Mouse (Mus musculus) spleen, postnatal 10 days (tissue): ENCODE measurements around the gene Fbll1.
A peak's percentile ranks its signal among the peaks of the same experiment; 100 is the strongest.

Source experiments
- DNase-seq, 2 experiments: peaks; one replicate each; pipeline ENCODE4 v3.0.0; 2021 to 2022; ENCODE audit warnings: low spot score in 2 of 2

Fbll1 gene

GRCm38 (mm10) chr11:35783038-35783437 is 15.6 kb downstream of the Fbll1 start:
- no peak for DNase-seq

- DNase-seq, result no peak
These were observed 16.2 kb downstream of the Fbll1 start for GRCm38 (mm10) chr11:35782444-35782843.

GRCm38 (mm10) chr11:35780336-35780735 is 18.3 kb downstream of the Fbll1 start:
- no peak for DNase-seq

GRCm38 (mm10) chr11:35776452-35776851 is 22.2 kb downstream of the Fbll1 start:
- DNase-seq, result no peak

- DNase-seq, result no peak
These were observed 23.1 kb downstream of the Fbll1 start for GRCm38 (mm10) chr11:35775606-35776005.

- no peak for DNase-seq
These were observed 27.8 kb downstream of the Fbll1 start for GRCm38 (mm10) chr11:35770741-35771504.

GRCm38 (mm10) chr11:35769746-35770437 is 28.8 kb downstream of the Fbll1 start:
- DNase-seq, result peak in 1 of 2 experiments; percentile 82

- peak; percentile 84 to 93 for DNase-seq
These were observed 29.4 kb downstream of the Fbll1 start, which contains the start of gene Pank3 for GRCm38 (mm10) chr11:35769188-35769745. Gene Pank3 (plus strand): TSS chr11:35769484.

GRCm38 (mm10) chr11:35766845-35767244 is 31.8 kb downstream of the Fbll1 start:
- no peak for DNase-seq

- DNase-seq, result no peak
These were observed 38.1 kb downstream of the Fbll1 start for GRCm38 (mm10) chr11:35760627-35761003.

GRCm38 (mm10) chr11:35760001-35760626 is 38.6 kb downstream of the Fbll1 start:
- no peak for DNase-seq

- no peak for DNase-seq
These were observed 42.0 kb downstream of the Fbll1 start for GRCm38 (mm10) chr11:35756411-35757303.

- no peak for DNase-seq
These were observed 43.1 kb downstream of the Fbll1 start for GRCm38 (mm10) chr11:35755546-35755945.

- DNase-seq, result no peak
These were observed 43.7 kb downstream of the Fbll1 start for GRCm38 (mm10) chr11:35754906-35755418.

GRCm38 (mm10) chr11:35750578-35750977 is 48.1 kb downstream of the Fbll1 start:
- DNase-seq, result no peak
